Mouse (Mus musculus) ZHBTc4 (cell line): ENCODE data around the gene Ulk3.

Experiments used
- DNase-seq: peaks from one replicate; pipeline ENCODE4 v3.0.0-alpha.2; 2011; ENCODE audit warnings: low read depth, low spot score

The Ulk3 gene

DNA sequence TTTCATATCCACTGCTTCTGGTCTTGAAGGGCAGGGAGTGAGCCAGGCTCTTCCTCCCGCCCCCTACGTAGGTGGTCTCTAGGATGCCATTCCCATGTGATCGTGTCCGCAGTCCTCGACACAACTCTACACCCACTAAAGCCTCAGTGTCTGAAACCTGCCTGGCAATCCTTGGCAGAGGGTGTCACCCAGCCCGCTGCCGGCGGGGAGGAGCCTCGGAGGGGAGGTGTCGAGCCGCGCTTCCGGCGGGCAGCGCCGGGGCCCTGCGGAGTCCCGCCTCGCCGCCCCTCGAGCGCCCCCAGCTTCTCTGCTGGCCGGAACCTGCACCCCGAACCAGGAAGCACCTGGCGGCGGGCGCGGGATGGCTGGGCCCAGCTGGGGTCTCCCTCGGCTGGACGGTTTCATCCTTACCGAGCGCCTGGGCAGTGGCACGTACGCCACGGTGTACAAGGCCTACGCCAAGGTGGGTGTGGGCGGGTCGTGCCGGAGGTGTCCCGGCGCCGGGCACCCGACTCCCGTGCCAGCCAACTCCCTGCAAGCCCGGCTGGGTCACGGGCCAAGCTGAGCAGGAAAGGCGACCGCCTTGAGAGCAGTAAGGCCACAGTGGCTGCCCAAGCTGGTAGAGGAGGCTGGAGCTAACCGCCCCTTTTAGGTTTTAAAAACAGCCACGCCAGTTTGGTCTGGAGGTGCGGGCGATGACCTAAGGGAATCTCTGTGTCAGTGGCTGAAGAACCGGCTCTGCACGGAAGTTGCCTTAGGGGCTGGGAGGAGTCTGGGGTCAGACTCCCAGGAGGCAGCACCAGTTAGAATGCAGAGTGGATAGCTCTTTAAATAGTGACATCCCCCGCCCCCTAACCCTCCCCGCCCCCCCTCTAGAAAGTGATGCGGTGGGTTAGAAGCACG is at the start of gene Ulk3:
Gene Ulk3, plus strand, starts transcription at position 229 of the 903 bp plus-strand sequence.
- peak; percentile 92 for DNase-seq

DNA sequence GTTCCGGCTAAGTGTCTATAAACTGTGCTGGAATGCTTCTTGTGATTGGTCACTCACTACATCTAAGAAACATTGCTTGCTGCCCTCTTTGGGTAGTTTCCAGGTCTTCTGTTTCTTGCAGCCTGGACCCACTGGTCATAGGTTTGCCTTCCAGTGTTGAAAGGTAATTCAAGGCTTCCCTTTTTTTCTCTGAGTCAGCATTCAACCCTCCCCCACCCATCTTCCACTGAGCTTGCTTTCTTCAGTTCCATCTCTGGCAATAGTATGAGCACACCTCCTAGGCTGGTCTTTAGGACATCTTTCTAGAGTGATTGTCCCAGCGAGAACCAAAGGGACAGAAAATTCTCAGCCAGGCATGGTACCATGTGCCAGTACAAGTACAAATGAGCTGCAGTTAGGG is 49.7 kb upstream of the Ulk3 start:
- no peak for DNase-seq

GRCm38 (mm10) chr9:57541312-57541711 is 47.9 kb upstream of the Ulk3 start:
- peak; percentile 53 for DNase-seq

DNA sequence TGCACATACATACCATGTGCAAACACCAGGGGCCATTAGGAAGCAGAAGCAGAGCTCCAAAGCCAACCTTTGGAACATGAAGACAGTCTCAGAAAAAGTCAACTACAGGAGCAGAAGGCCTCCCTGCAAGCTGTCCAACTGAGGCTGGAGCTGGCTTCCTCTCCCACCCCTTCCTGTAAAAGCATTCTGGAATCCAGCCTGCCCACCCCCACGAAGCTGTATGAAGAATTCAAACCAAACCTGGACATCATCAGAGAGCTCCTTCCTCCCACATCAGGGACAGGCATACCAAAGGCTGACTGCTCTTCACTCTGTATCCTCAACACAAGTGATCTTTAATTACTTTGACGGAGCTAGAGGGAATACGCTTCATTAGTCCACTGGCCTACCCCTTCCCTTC is 45.3 kb upstream of the Ulk3 start:
- DNase-seq = no peak

GRCm38 (mm10) chr9:57547287-57547686 is 42.0 kb upstream of the Ulk3 start:
- DNase-seq = peak; percentile 26

DNA sequence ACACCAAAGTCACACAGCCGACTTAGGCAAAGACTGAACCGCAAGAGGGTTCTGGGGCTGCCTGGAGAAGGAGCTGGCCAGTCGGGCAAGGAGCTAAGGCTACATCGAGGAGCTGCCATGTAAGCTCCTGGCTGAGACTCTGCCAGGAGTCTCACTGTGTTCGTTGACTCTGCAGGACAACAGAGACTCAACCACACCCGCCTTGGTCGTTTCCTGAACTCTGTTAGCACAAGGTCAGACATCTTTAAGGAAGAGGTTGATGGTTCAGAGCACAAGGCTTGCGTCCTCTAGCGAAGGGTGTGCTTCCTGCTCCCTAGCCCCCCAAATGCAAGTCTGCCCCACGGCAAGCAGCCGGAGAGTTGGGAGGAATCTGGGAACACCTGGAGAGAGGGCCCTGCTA is 41.4 kb upstream of the Ulk3 start:
- DNase-seq = peak; percentile 54

DNA sequence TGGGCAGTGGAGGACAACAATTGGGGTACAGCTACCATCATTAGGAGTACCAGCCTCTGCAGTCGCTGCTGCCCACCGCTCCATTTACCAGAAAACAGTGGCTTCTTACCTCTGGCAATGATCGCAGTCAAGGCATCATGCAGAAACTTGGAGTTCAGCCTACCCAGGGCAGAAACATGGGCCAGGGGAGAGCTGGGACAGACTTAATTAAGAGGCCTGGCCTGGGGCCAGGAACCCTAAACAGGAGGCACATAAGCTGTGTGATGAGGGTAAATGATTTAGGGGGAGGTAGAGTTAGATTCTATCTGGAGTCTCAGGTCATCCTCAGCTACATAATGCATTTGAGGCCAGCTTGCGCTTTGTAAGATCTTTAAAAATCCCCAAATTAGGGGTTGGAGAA is 40.1 kb upstream of the Ulk3 start:
- no peak for DNase-seq

- DNase-seq = no peak
Measured at GRCm38 (mm10) chr9:57550126-57550862, 39.0 kb upstream of the Ulk3 start.

GRCm38 (mm10) chr9:57552139-57552887 is 36.9 kb upstream of the Ulk3 start, which contains the start of gene Mpi:
Gene Mpi (minus strand): TSS chr9:57552763.
- DNase-seq = peak; percentile 73

DNA sequence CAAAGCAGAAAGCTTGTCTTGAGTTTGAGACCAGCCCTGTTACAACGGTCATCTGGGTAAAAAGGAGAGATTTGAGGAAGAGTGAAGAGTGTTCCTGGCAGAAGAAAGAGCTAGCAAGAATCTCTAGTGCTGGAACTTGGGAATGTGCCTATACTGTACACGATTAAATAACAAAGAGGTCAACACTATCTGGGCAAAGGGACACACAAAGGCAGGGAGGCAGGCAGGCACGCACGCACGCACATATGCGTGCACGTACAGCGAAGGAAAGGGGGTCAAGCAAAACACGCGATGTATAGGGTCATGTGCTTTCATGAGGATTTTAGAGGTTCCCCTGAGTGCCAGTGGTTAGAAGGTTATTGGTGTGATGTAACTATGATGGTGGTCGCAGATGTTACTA is 36.1 kb upstream of the Ulk3 start:
- no peak for DNase-seq

DNA sequence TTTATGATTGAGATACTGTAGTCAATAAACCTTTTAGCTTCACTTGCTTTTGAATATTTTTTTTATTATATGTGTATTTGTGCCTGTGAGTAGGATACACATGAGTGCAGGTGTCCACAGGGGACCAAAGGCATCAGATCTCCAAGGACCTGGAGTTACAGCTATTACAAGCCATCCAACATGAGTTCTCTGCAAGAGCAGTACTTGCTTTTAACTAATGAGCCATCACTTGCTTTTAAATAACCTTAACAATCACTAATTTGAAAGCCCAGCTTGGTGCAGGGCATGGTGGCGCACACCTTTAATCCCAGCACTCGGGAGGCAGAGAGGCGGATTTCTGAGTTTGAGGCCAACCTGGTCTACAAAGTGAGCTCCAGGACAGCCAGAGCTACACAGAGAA is 34.5 kb upstream of the Ulk3 start:
- DNase-seq = peak; percentile 35

- no peak for DNase-seq
Measured at GRCm38 (mm10) chr9:57557215-57557614, 32.0 kb upstream of the Ulk3 start.

- DNase-seq = no peak
Measured at GRCm38 (mm10) chr9:57558625-57559024, 30.6 kb upstream of the Ulk3 start.

DNA sequence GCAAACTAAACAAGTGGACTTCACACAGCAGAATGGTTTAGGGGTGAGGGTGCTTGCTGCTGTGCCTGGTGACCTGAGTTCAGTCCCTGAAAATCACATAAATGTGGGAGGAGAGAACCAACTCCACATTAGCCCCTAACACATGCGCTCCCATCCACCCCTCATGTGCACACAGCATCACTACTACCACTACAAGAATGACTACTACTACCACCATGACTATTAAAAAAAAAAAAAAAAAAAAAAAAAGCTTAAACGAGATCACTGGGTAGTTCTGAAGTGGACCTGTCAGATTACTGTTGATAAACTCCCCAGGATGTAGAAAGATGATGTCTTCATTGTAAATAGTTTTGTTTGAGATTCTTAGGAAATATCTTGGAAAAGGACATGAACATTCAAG is 29.7 kb upstream of the Ulk3 start:
- no peak for DNase-seq

- no peak for DNase-seq
Measured at GRCm38 (mm10) chr9:57560263-57560662, 29.0 kb upstream of the Ulk3 start.

DNA sequence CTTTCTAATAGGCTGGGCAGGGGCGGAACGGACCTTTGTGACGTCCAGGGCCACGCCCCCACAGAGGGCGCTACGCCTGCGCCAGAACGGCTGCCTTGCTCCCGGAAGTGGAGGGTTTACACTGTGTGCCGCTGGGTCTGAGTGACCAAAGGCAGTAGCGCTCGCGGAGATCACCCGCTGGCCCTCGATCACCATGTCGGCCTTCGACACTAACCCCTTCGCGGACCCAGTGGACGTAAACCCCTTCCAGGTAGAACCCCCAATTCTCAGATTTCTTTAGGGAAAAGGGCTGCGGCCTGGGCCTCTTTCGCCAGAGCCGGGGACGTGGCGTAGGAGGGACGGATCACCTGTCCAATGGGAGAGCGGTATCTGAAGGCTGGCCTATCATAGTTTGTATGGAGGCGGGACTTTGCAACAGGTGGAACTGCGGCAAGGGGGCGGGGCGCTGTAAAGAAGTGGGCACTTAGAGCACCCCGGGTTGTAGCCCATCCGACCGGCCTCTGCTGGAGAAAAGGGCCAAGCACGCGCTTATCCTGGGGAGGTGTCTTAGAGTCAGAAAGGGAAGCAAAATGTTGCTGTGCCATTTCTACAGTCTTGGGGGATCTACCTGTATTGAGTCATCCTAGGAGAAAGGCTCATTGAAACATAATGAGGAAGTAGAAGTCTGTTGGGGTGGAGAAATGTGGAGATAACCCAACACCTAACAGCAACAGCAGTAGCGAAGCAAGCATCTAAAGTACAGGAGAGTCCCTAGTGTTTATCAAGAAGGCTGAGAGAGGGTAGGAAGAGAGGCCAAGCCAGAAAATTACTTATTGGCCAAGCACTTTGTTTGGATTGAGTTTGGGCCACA is 28.2 kb upstream of the Ulk3 start, which contains the start of gene Scamp2:
Gene Scamp2, plus strand, starts transcription at position 83 of the 850 bp plus-strand sequence.
- peak; percentile 96 for DNase-seq

DNA sequence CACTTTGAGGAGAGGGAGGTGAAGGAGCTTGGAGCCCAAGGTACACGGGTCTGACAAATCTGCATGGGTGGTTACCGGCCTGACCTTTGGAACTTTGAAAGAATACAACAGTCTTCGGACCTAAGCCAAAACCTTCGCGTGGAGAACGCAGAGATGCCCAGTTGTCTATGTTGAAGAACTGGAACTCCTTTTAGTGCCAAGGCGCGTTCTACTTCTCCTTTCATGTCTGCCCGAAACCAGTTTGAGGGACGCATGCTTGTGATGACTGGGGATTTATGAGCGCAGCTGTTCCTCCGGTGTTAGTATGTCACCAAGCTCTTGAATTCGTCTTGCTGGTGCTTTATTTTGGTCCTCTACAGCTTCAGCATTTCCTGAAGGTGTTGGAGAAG is 27.5 kb upstream of the Ulk3 start:
- DNase-seq = no peak

GRCm38 (mm10) chr9:57562896-57563372 is 26.3 kb upstream of the Ulk3 start:
- no peak for DNase-seq

DNA sequence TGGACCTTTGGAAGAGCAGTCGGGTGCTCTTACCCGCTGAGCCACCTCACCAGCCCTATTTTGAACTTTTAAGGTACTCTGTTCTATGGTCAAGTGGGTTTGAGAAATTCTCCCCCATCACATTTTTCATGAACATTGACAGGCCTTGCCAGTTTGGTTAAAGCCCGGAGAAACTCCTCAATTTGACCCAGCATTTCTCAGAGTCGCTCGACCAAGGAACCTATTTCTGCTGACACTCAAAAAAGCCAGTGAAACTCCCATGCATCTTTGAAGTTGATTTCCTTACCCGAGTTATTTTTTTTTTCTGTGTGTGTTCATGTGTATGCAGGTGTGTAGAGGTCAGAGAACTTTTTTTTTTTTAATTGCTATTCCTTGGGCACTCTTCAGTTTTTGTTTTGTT is 24.6 kb upstream of the Ulk3 start:
- no peak for DNase-seq

DNA sequence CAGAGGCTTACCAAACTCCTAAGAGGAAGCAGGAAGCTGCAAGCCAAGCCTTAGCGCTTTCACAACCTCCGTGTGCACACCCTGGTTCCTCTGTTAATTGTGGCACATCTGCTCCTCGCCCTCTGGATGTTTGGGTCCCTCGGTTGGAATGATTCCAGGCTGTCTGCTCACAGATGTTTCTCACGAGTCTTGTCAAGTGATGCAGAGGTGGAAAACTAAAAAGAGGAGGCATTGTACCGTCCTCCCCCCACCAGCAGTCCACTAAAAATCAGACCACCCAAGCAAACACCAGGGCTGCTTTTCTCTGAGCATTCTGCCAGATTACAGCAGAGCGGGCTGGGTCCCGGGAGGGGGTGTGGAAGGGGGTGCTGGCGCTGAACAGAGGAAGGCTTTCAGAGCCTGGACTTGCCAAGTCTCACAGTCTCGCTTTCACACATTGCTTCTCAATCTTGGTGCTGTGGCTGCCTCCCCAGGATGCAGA is 23.5 kb upstream of the Ulk3 start:
- no peak for DNase-seq

- DNase-seq = peak; percentile 83
Measured at GRCm38 (mm10) chr9:57566846-57567245, 22.4 kb upstream of the Ulk3 start.
